Mouse (Mus musculus): ENCODE data around the gene Tes3-ps. TPM values are rescaled to one million over a fixed set of nuclear protein-coding genes. Genes with fewer than 3 reads are reported as not detected.

Tes3-ps gene
- total RNA-seq, 2 experiments from 2014 or later = 1.1 to 1.5 TPM

GRCm38 (mm10) chr13:49480551-49480950, 12.6 kb upstream of the Tes3-ps start:
- DNase-seq = peak in 1 of 2 experiments; percentile 58
- intact Hi-C loops (cut with DNase I) = loop anchor here (2.0 kb wide), 1 partner anchor 22 kb away; no protein-coding TSS in a partner anchor

- no peak for DNase-seq
- intact Hi-C loops (cut with DNase I) = no loop called here
Measured at GRCm38 (mm10) chr13:49485388-49485787, 7.7 kb upstream of the Tes3-ps start.

- intact Hi-C loops (cut with DNase I) = loop anchor here (2.0 kb wide), 1 partner anchor 44 kb away; no protein-coding TSS in a partner anchor
Measured at GRCm38 (mm10) chr13:49504510-49504909, 11.4 kb downstream of the Tes3-ps start, which contains the start of gene Ecm2. Gene Ecm2, plus strand, starts transcription at chr13:49504810.

GRCm38 (mm10) chr13:49505776-49506175, 12.7 kb downstream of the Tes3-ps start:
- intact Hi-C loops (cut with DNase I) = loop anchor here (2.0 kb wide), 1 partner anchor 45 kb away; no protein-coding TSS in a partner anchor
- DNase-seq = peak in 1 of 2 experiments; percentile 19

More at GRCm38 (mm10) chr13:49504510-49504909, 11.4 kb downstream of the Tes3-ps start, which contains the start of gene Ecm2:
- no peak for DNase-seq

GRCm38 (mm10) chr13:49507176-49507575, 14.1 kb downstream of the Tes3-ps start:
- no peak for DNase-seq
- intact Hi-C loops (cut with DNase I) = no loop called here

- DNase-seq = no peak
- intact Hi-C loops (cut with DNase I) = loop anchor here (5.0 kb wide), 1 partner anchor 66 kb away; no protein-coding TSS in a partner anchor
Measured at GRCm38 (mm10) chr13:49518761-49519160, 25.6 kb downstream of the Tes3-ps start.

- no peak for DNase-seq
- intact Hi-C loops (cut with DNase I) = no loop called here
Measured at GRCm38 (mm10) chr13:49526235-49526634, 33.1 kb downstream of the Tes3-ps start.

GRCm38 (mm10) chr13:49530636-49531035, 37.5 kb downstream of the Tes3-ps start:
- intact Hi-C loops (cut with DNase I) = no loop called here
- no peak for DNase-seq

- intact Hi-C loops (cut with DNase I) = no loop called here
Measured at GRCm38 (mm10) chr13:49536946-49537345, 43.8 kb downstream of the Tes3-ps start.

GRCm38 (mm10) chr13:49538693-49539092, 45.6 kb downstream of the Tes3-ps start:
- no peak for DNase-seq
- intact Hi-C loops (cut with DNase I) = no loop called here

More at GRCm38 (mm10) chr13:49536946-49537345, 43.8 kb downstream of the Tes3-ps start:
- DNase-seq = no peak

GRCm38 (mm10) chr13:49544279-49544678, 51.2 kb downstream of the Tes3-ps start, which contains the start of gene Aspn:
Gene Aspn, plus strand, starts transcription at chr13:49544443.
- intact Hi-C loops (cut with DNase I) = no loop called here
- no peak for DNase-seq

GRCm38 (mm10) chr13:49545646-49546045, 52.5 kb downstream of the Tes3-ps start:
- intact Hi-C loops (cut with DNase I) = no loop called here
- peak; percentile 9 to 41 for DNase-seq

Other genes starting within 250 kb of the Tes3-ps start
- 1 to 10 TPM; 1.1 to 1.3 TPM for gene Susd3, start 244.6 kb upstream of the Tes3-ps start, total RNA-seq (2021)
- gene Fgd3, start 173.0 kb upstream of the Tes3-ps start, total RNA-seq (2021) = 1 to 10 TPM in 1 of 2 experiments, under 1 TPM in 1; 0.64 to 1.2 TPM
- 10 to 100 TPM; 73.4 to 79.7 TPM for gene Bicd2, start 151.7 kb upstream of the Tes3-ps start, total RNA-seq (2021)
- 1 to 10 TPM; 6.5 TPM for gene Ippk, start 72.1 kb upstream of the Tes3-ps start, total RNA-seq (2021)
- 10 to 100 TPM; 14.2 to 14.5 TPM for gene Ecm2, start 11.5 kb downstream of the Tes3-ps start, total RNA-seq (2021)
- gene Aspn, start 51.1 kb downstream of the Tes3-ps start, total RNA-seq (2021) = 10 to 100 TPM; 21.3 to 29.7 TPM
- 1 to 10 TPM; 1.6 to 1.8 TPM for gene Omd, start 89.1 kb downstream of the Tes3-ps start, total RNA-seq (2021)
- gene Ogn, start 114.7 kb downstream of the Tes3-ps start, total RNA-seq (2021) = 10 to 100 TPM; 78.1 to 94.6 TPM
- gene Cenpp, start 159.5 kb downstream of the Tes3-ps start, total RNA-seq (2021) = 1 to 10 TPM; 1.8 to 3.1 TPM
- gene Nol8, start 159.8 kb downstream of the Tes3-ps start, total RNA-seq (2021) = 10 to 100 TPM; 20.6 to 21.1 TPM
- 10 to 100 TPM; 68.4 to 68.7 TPM for gene Iars, start 188.8 kb downstream of the Tes3-ps start, total RNA-seq (2021)

Data from heart, postnatal 36 days (tissue).